Mouse (Mus musculus): ENCODE data around the gene Grm3.

The Grm3 gene

DNA sequence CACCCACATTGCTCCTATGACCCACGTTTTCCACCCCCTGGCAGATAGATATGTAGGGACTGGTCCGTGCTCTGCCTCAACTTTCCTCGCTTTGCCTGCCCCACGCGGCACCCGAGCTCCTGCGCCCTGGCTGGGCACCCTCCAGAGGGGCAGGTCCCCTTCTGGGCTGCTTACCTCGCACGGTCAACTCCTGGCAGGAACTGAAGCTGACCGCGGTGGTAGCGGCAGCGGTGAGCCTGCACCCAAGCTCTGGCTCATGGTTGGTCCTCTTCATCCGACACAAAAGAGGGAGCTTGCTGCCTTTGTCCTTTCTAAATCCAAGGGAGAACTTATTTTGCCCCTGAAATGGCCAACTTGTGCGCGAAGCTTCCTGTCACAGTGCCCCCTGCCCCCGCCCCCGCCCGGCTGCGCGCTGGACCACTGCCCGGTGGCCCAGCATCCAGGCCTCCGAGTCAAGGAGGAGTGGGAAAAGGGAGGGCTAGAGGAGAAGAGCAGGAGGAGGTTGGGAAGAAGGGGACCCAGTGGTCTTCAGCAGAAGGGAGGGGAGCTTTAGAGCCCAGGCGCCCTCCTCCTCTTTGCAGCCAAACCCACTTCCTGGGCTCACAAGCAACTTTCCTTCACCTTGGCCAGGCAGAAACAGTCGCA is at the start of gene Grm3:
Gene Grm3 (minus strand): TSS at position 215 of the 645 bp plus-strand sequence.
- peak; percentile 20 for DNase-seq (ENCODE audit: low spot score in 2 of 2)

DNA sequence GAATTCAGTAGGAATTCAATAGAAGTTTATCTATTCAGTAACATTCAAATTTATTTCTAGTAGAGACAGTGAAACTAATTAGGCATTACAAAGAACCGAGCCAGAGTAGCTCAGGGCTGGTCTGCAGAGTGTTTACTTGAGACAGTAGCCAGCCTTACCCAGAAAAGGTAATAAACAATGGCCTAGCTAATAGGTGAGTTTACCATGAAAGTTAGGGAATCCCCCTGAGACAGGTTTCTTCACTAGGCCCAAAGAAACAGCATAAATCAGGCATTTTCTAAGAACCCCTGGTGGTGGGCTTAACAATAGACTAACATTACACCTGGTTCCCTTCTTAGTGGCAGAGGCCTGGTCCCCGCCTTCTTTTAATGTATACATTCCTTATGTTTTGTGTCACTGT is 30.8 kb upstream of the Grm3 start:
- no peak for DNase-seq (ENCODE audit: low spot score in 2 of 2)

DNA sequence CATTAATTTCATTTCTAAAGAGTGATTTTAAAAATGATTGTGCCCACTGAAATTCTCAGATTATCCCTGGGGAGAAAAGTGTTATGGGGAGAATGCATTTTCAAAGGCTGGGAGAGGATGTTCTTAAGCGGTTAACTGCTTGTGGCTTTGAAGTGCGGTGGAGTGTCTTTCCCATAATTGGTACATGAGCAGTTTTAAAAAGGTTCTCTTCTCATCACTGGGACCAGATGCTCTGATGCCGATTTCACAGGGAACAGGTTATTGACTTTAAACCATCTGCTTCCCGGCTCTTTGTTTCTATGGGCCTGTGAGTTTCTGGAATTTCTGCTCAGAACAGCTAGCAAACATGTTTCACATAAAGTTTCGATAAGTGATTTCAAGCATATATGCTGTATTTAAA is 23.2 kb upstream of the Grm3 start:
- DNase-seq (ENCODE audit: low spot score in 2 of 2), result no peak

DNA sequence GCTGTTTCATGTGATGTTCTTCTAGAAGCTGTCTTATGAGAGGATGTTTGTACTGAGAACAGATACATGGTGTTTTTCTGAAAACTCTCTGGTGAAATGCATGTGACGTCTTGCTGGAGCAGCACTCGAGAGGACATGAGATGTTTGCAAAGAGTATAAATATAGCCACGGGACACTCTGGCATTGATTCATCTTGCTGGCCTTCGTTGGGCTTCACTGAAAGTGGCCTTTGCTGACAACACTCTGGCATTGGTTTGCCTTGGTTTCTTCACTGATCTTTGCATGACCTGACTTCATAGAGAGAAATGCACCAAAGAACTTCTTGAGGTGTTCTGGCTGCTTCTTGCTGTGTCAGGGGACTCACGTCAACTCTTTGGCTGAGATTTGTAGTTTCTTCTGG is 19.1 kb upstream of the Grm3 start:
- DNase-seq (ENCODE audit: low spot score in 2 of 2), result no peak

DNA sequence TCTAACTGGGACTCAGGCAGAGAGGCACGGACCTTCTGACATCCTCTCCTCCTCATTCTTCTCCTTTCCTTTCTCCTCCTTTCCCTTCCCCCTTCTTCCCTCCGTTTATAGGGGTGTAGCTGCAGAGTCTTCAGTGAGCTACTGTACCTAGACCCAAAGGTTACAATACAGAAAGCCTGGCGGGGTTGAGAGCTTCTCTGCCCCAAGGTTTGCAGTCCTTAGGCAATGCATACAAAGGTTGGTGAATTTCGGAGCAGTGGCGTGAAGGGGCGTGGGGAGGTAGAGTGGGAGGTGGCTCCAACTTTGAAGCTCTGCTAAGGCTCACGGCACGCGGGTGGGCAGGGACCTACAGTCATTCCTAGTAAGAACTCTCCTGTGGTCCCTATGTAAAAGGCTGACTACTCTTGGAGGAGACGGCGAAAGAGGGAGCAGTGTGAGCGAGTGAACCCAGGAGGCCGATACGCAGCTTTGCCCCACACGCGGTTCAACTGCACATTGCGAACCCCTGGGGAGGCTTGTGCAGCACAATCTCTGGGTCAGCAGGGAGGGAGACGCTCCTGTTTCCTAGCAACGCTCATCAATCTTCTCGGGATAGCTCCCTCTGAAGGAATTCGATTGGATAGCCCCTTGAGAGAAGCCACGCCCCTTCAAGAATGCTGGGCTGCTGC is 765 bp upstream of the Grm3 start:
- DNase-seq (ENCODE audit: low spot score in 2 of 2), result peak; percentile 76 to 89

DNA sequence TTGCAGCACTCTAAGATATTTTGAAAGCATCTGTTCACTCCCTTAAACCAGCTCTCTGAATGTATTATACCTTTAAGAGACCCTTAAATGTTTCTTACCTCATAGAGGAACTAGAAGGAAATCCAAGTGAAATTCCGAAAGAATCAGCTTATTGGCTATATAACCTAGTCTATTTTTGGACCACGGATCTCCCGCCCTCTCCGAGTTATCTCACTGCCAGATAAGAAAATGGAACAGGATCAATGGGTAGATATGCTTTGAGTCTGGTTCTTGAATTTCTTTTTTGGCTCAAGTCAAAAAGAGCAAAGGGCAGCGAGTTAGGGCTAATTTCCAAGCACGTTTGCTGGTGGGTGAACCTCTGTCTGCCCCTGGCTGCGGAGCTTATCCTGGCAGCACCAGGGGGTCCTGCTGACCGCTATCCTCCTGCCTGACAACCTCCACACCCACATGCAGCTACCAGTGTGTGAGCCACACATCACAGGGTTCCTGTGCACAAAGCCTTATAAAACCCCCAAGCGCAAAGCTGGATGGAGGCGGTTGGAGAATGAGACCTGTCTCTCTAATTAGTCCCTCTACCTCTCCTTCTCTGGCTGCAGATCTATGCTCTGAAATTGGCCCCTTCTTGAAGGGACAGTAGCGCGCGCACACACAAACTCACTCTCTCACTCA is 549 bp downstream of the Grm3 start:
- DNase-seq (ENCODE audit: low spot score in 2 of 2), result peak in 1 of 2 experiments; percentile 26

DNA sequence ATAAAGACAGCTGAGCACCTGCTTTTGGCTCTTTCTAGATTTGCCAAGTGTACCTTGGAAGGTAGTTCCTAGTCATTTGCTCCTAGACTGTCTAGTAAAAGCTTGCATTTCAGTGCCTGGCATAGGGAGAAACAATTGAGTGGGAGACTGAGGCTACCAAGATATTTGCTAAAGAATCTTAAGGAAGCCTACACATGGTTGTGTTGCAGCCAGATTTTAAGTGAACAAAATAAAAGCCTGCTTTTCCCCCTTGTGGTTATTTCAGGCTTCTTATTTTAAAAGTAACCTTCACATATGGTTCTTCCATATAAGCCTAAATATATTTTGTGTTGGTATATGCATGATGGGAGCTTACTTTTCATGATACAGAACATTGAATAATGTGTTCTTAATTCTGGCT is 3.8 kb downstream of the Grm3 start:
- no peak for DNase-seq (ENCODE audit: low spot score in 2 of 2)

DNA sequence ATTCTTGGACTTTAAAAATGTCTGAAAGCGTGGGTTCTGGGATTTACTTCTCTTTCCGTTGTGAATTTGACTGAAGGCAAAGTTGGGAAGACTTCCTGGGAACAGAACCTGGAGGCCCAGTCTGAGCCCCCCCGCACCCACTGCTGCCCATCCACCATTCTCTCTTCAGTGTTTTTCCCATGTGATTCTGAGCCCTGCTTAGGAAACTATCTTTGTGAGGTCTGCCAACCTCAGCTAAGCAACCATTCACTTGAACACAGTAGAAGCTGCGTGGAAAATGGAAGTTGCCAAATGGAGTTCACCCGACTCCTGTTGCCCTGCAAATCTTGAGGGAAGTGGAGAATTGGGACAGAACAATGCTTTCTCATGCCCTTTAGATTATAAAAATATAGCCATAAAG is 8.7 kb downstream of the Grm3 start:
- DNase-seq (ENCODE audit: low spot score in 2 of 2), result peak in 1 of 2 experiments; percentile 7

DNA sequence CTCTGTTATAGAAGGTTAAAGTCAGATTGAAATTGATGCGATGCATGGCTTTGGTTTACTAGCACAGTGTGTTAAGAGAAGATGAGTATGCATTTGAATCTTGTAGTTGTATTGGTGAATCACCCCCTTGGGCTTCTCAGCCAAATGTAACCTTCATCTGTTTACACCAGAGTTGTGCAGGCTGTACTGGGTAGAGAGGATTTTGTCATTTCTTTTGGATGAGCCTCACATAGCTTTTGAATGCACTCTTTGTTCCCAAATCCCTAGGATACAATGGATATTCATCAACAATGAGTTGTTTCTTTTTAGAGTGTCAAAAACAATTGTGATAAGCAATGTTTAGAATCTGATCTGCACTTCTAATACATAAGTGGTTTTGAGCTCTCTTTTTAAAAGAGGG is 17.9 kb downstream of the Grm3 start:
- DNase-seq (ENCODE audit: low spot score in 2 of 2), result no peak

DNA sequence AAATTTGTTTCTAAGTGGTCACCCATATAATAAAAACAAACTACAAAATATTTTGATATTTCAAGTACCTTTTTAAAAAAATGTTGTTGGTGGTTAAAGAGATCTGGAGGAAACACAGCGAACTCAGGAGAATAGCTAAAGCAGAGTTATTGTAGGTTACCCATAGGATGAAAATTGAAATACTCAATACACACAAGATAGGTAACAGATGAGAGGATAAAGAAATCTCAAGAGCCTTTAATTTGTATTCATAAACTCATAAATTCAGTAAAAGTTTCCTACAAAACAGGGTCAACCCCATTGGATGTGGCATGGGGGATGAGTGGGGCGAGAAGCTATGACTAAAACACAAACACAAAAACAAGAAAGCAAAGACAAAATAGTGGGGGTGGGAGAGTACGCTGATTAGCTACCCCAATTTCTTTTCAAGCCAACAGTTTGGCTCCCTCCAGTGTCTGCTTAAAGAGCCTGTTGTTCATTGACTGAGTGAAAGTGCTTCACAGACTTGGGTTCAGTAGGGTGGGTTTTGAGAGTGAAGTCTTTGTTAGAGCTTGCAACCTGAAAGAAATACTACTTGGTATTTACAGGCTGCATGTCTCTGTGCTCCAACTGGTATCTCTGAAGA is 21.5 kb downstream of the Grm3 start:
- no peak for DNase-seq (ENCODE audit: low spot score in 2 of 2)

DNA sequence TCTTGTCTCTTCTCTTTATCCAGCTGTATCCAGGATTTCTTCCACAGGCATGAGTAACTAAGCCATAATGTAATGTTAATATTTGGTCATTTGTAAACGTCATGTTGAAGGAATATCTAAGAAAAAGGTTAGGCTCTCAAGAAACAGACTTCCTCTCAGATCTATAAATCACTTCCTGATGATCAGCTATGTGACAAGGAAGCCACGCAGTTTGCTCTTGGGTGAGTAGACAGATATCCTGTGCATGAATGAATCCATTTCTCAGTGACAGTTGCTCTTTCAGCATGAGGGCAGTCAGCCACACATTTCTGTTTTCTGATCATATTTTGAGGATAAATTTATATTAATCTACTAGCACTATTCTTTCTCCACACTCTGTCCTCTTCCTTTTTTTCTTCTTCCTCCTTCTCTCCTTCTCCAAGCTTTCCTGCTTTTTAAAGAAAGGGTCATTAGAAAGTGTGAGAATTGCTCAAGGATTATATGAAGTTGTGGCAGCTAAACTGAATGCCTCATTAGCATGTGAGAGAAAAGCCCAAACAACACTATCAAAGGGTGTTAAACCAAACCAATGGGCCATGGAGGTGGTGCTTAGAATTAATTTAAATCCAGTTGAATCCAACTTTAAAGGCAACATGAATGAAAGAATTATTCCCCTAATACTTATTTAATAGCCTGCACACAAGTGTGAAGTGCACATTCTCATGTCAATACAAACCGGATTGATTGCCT is 22.1 kb downstream of the Grm3 start:
- DNase-seq (ENCODE audit: low spot score in 2 of 2), result no peak

DNA sequence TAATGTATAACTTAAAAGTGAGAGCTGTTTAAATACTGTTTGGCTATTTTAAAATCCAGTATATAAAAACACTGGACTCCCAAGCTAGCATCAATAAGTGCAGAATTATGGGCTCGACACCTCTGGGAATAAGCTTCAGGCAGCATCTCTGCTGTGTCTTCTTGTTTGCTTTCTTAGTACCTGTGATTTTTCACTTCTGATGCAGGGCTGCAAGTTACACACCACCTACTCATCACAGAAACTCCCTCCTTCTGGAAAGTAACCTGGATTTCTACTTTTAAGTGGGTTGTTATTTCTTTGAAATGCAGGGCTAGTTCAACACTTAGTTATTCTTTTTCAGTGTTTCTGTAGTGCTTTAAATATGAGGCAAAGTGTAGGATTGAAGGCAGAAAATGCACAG is 32.6 kb downstream of the Grm3 start:
- DNase-seq (ENCODE audit: low spot score in 2 of 2), result no peak

DNA sequence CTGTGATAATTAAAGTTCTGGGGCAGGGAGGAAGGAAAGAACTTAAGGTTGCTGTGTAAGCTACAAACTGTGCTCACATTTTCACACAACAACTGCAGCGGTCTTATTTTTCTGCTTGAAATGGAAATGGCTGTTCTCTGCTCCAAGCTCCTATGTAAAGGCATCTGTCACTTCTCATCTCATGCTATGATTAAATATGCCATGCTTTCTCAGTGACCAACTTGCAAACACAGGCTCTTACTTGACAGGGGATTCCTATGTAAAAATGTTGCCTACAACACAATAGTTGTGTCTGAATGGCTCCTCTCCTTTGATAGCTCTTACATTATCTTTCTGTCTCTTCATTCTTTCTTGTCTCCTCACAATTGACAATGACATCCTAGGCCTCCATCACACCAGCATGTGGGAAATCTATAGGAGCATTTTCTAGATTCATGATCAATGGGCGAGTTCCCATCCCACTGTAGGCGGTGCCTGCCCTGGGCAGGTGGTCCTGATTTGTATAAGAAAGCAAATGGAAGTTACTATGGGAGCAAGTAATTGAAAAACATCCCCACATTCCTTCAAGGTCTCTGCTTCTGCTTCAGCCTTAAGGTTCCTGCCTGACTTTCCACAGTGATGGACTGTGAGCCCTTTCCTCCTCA is 34.2 kb downstream of the Grm3 start:
- no peak for DNase-seq (ENCODE audit: low spot score in 2 of 2)

DNA sequence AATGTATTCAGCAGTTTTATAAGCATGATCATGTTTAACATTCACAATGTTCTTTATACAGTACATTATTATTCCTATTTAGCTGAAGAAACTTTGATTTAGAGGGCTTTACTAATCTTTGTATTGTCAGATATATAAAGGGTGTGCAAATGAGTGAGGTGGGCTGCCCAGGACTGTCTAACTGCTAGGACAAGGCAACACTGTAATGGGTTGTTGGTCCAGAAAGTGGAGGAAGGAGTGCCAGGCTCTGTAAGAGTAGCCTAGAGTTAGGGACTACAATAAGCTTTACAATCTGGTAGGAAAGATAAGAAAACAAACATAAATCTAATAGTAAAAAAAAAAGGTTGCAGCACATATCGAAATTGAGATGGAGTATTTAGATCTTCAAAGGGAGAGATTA is 34.8 kb downstream of the Grm3 start:
- DNase-seq (ENCODE audit: low spot score in 2 of 2), result no peak

DNA sequence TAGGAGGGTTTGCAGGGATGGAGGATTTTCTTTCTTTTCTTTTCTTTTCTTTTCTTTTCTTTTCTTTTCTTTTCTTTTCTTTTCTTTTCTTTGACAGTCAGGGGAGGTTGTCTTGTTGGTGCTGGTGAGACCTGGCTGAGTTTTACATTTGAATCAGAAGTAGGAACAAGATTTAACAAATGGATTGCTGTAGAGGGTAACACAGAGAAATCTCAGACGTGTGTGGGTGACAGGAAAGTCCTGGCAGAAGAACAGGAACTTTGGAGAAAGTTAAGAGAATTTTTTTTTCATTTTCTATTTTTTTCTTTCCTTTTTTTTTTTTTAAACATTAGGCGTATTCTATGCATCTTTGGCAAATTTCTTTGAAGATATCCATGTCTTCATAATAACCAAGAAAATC is 41.8 kb downstream of the Grm3 start:
- no peak for DNase-seq (ENCODE audit: low spot score in 2 of 2)

DNA sequence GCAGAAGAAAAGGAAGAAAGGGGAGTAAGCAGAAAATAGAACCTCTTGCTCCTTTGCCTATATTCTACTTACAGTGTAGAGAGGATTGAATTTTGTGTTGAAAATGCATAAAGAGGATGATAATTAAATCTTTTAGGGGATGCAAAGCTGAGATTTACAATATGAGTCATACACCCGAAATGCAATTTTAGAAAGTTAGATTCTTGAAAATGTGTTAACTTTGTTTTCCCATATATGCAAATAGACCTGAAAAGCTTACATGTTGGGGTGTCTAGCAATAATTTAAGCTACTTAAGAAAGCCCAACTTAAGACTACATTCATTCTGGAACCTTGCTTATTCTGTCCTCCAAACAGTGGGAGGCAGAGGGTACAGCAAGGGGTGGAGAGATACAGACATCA is 56.0 kb downstream of the Grm3 start:
- DNase-seq (ENCODE audit: low spot score in 2 of 2), result no peak

DNA sequence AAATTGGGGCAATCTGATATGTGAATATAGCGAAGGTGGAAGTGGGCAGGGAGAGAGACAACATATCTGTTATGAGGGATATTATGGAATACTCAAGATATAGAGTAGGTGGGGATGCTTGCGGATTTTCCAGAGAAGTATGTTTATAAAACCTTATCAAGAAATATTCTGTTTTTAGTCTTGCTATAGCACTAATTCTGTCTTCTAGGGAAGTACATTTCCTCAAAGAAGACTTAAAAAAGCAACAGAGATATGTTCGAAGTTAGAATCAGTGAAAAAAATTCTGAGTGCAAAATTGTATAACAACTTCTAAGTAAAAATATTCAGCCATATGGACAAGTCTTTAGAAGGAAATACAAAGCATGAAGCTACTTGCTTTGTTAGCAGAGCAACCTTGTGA is 61.6 kb downstream of the Grm3 start:
- no peak for DNase-seq (ENCODE audit: low spot score in 2 of 2)

DNA sequence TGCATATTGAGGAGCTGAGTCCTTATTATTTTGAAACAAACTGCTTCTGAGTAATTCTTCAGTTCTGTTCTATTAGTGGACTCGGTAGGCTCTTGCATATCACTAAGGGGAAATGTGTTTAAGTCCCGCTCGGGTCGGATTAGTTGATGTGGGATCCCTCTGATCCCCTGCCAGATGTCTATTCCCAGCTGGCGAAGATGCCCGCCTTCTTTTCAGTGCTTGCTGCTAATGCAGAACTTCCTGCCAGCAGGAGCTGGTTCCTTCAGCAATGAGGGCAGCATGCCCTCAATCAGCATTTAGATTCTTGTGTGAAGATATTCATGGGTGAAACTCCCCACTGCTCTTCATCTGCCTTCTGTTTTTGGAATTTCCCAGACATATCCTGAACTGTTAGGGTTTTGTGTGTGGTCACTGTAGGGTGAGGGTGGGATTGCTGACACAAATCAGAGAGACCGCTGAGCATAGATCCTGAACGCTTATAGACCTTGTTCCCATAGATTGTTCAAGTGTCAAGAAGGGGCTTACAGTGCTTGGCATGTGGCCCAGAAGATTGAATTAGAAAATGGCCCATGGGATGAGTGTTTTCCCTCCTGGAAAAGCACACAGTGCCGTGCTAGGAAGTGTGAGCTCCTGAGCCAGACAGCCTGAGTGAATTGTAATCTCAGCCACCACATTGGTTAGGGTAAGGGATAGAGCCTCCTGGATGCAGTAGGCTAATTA is 62.9 kb downstream of the Grm3 start:
- peak; percentile 38 to 63 for DNase-seq (ENCODE audit: low spot score in 2 of 2)

DNA sequence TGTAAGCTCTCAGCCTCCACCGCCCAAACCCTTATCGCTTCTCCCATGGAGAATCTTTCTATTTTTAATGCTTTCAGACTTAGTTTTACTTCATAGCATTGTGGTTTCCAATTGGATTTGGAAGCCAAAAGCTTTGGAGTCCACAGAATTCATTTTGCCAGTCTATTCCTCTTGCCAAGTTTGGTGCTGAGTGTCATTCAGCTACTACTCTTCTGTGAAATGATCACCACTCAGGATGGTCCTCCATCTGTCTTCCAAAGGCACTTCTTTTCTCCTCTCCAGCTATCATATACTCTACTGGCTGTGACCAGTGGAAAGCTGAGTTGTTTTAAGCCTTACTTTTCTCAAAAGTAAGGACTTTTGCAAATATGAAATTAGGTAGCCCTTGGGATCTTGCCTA is 86.4 kb downstream of the Grm3 start:
- DNase-seq (ENCODE audit: low spot score in 2 of 2), result no peak

DNA sequence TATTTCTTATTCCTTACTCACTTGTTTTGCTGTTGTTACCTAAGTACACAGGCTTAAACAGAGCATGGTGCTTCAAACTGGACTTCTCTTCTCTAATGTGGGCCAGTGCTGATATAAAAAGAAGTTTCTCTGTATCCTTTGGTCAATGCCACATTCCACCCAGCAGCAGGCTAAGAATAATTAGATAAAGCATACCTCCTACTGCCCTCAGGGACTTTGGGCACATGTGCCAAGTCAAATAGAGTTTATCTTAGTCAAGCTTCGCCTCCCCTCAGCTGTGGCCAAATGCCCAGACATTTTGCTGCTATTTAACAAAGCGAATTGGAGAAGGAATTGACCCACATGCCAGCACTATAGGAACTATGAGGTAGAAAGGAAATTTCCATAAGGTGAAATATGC is 97.8 kb downstream of the Grm3 start:
- no peak for DNase-seq (ENCODE audit: low spot score in 2 of 2)

DNA sequence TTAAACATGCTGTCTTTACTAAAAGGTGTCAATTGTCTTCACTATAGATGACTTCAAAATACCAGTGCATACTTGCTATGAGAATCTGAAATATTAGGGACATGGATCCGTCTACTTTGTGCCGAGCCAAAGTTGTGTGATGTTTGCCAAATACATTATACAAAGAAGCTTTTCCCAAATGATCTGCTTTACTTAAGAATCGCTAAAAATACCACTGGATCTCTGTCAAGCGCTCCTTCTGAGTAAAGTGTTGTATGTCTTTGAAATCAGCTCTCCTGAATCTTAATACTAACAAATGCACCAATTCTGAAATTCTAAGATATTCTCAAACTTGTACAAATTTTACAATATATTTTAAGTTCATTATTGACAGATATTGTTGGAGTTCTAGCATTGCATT is 100.6 kb downstream of the Grm3 start:
- DNase-seq (ENCODE audit: low spot score in 2 of 2), result no peak

All from right cerebral cortex, postnatal 36 days (tissue).